In genomic region chr6:29767813-29768660, GRCm38 (mm10) we compare ENCODE assay signal across 8 mouse cellular contexts. TPM values are rescaled to one million over a fixed set of nuclear protein-coding genes. Genes with fewer than 3 reads are reported as not detected.
DNase-seq lines count a peak whose midpoint lies in the region; ATAC-seq and TF ChIP-seq lines count a peak whose summit lies in the region.

Gene Ahcyl2, plus strand, starts transcription at chr6:29768011.

- peak within 1 kb of the TSS; percentile 87 to 96 for H3K4me3 ChIP-seq in MEL (ENCODE audit: control insufficient read depth in 1 of 2, insufficient read depth in 1 of 2, low read depth in 2 of 2, low read length in 2 of 2)
- H3K4me3 ChIP-seq in cerebellum, adult 2 months (replicated peaks; ENCODE audit: insufficient read depth, low read depth, low read length) = peak within 1 kb of the TSS; percentile 98
- H3K4me3 ChIP-seq in lung, embryonic 16.5 days (ENCODE audit: low read length) = peak within 1 kb of the TSS; percentile 79

- peak; percentile 93 to 96 for ATAC-seq in hematopoietic stem cell, adult 5-6 weeks (replicated peaks in 1 of 2; ENCODE audit: insufficient read depth in 1 of 2, low FRiP score in 2 of 2, low TSS enrichment in 1 of 2, low read depth in 1 of 2, poor library complexity in 2 of 2, severe bottlenecking in 2 of 2)
- ATAC-seq in lung, embryonic 16.5 days (ENCODE audit: low read depth) = peak; percentile 99

- peaks cover 2 to 3% of the 10 kb centered on the region in 2 experiments; a peak in 2 of 4 replicates for H3K4me1 ChIP-seq in MEL (ENCODE audit: control insufficient read depth in 1 of 2, insufficient read depth in 2 of 2, low read length in 2 of 2)
- peaks cover 2% of the 10 kb centered on the region; the same call in 1 of the 2 replicates for H3K4me1 ChIP-seq in cerebellum, adult 2 months (ENCODE audit: control insufficient read depth, insufficient read depth, low read length)
- peaks cover 5% of the 10 kb centered on the region; the same call in 1 of the 2 replicates for H3K4me1 ChIP-seq in lung, embryonic 16.5 days (replicated peaks; ENCODE audit: control insufficient read depth, insufficient read depth, low read length)

- no peak for TF ChIP-seq EP300 in MEL (IDR thresholded peaks at IDR 0.05; ENCODE audit: low read depth in 1 of 2, low read length in 2 of 2)

- H3K27ac ChIP-seq in MEL (ENCODE audit: control insufficient read depth, low read depth, low read length) = peak within 1 kb of the TSS; percentile 94
- peak within 1 kb of the TSS; percentile 76 for H3K27ac ChIP-seq in cerebellum, adult 2 months (ENCODE audit: insufficient read depth, low read length)
- H3K27ac ChIP-seq in lung, embryonic 16.5 days (ENCODE audit: low read length) = peak within 1 kb of the TSS; percentile 65

- peaks cover 0 to 10% of the 10 kb centered on the region in 2 experiments; a peak in 2 of 4 replicates for H3K36me3 ChIP-seq in MEL (ENCODE audit: control insufficient read depth in 1 of 2, insufficient read depth in 2 of 2, low read length in 2 of 2)
- no peaks in the 10 kb centered on the region for H3K36me3 ChIP-seq in lung, embryonic 16.5 days (ENCODE audit: control insufficient read depth, insufficient read depth, low read length)

- TF ChIP-seq RAD21 in MEL (IDR thresholded peaks at IDR 0.05; ENCODE audit: low read depth, low read length) = no peak

- TF ChIP-seq POLR2A in MEL (IDR thresholded peaks at IDR 0.05; ENCODE audit: control insufficient read depth in 1 of 2, insufficient read depth in 1 of 2, low read depth in 1 of 2, low read length in 2 of 2, poor library complexity in 1 of 2) = peak; percentile 50 to 75
- peak; percentile 73 for TF ChIP-seq POLR2A in cerebellum, adult 2 months (IDR thresholded peaks at IDR 0.05; ENCODE audit: borderline replicate concordance, insufficient read depth, low read length)

- no peaks in the 10 kb centered on the region for H3K27me3 ChIP-seq in MEL (ENCODE audit: control insufficient read depth in 1 of 2, insufficient read depth in 2 of 2, low read length in 2 of 2)
- H3K27me3 ChIP-seq in cerebellum, adult 2 months (ENCODE audit: control insufficient read depth, insufficient read depth, low read length) = no peaks in the 10 kb centered on the region
- H3K27me3 ChIP-seq in lung, embryonic 16.5 days (ENCODE audit: control insufficient read depth, insufficient read depth, low read depth, low read length) = no peaks in the 10 kb centered on the region

- H3K9me3 ChIP-seq in MEL (replicated peaks; ENCODE audit: insufficient read depth, low read length) = no peaks in the 10 kb centered on the region
- H3K9me3 ChIP-seq in lung, embryonic 16.5 days (ENCODE audit: control insufficient read depth, low read length) = no peaks in the 10 kb centered on the region

- peak; percentile 97 for DNase-seq in MEL (ENCODE audit: low read depth, low spot score)
- peak; percentile 94 to 99 for DNase-seq in cerebellum, adult 2 months
- DNase-seq in forelimb bud, embryonic 11.5 days (ENCODE audit: low read depth, low spot score) = peak; percentile 95
- peak; percentile 79 for DNase-seq in layer of hippocampus, adult 9-10 months (ENCODE audit: low spot score)
- peak; percentile 77 for DNase-seq in ovary, postnatal 10 days (ENCODE audit: low spot score)
- peak; percentile 94 to 96 for DNase-seq in thymus, postnatal 10 days (ENCODE audit: low spot score in 2 of 2)

- peaks cover 20% of the 10 kb centered on the region for H3K79me2 ChIP-seq in MEL (ENCODE audit: control insufficient read depth, insufficient read depth, low read length, poor library complexity)

- 1% methylated on average over 58 of the region's 61 CpGs for WGBS in cerebellum, adult 2 months
- under 1% methylated on average over 56 of the region's 61 CpGs for WGBS in lung, embryonic 16.5 days

- H3K9ac ChIP-seq in MEL (ENCODE audit: control insufficient read depth, low read depth, low read length, poor library complexity, severe bottlenecking) = peak within 1 kb of the TSS; percentile 94
- H3K9ac ChIP-seq in lung, embryonic 16.5 days (ENCODE audit: low read length) = peak within 1 kb of the TSS; percentile 77

- peak within 1 kb of the TSS; percentile 82 for H3K4me2 ChIP-seq in lung, embryonic 16.5 days (ENCODE audit: low read depth, low read length)

- TF ChIP-seq CTCF in MEL (IDR thresholded peaks at IDR 0.05 in 2 of 3, conservative IDR thresholded peaks at IDR 0.05 in 1 of 3; ENCODE audit: control insufficient read depth in 1 of 3, insufficient read depth in 1 of 3, low read depth in 2 of 3, low read length in 3 of 3, poor library complexity in 1 of 3, severe bottlenecking in 1 of 3) = no peak
- no peak for TF ChIP-seq CTCF in cerebellum, adult 2 months (IDR thresholded peaks at IDR 0.05; ENCODE audit: borderline replicate concordance, insufficient read depth, low read depth, low read length)

TF ChIP-seq in MEL, 35 proteins besides CTCF, POLR2A, EP300 and RAD21:
- TF ChIP-seq ELF1 (IDR thresholded peaks at IDR 0.05; ENCODE audit: low read depth, low read length) (0 out of 2 replicates have a peak, but pooled peaks have one; percentile 48), CHD1 (IDR thresholded peaks at IDR 0.05; ENCODE audit: low read depth, low read length) (no peak; the same call in 1 of the 2 replicates), MEF2A (IDR thresholded peaks at IDR 0.05; ENCODE audit: extremely low read depth, insufficient replicate concordance, low read depth, low read length, poor library complexity, severe bottlenecking) (no peak), NELFE (IDR thresholded peaks at IDR 0.05; ENCODE audit: low read depth, low read length) (peak; percentile 77), MAX (IDR thresholded peaks at IDR 0.05; ENCODE audit: low read length) (peak; percentile 96), GATA1 (IDR thresholded peaks at IDR 0.05; ENCODE audit: low read depth, low read length) (no peak), TAL1 (IDR thresholded peaks at IDR 0.05; ENCODE audit: low read length) (no peak), SIN3A (IDR thresholded peaks at IDR 0.05; ENCODE audit: low read length) (peak; percentile 81), MYB (IDR thresholded peaks at IDR 0.05; ENCODE audit: low read depth, low read length) (no peak), HCFC1 (IDR thresholded peaks at IDR 0.05; ENCODE audit: low read depth, low read length) (peak; percentile 97), BHLHE40 (IDR thresholded peaks at IDR 0.05; ENCODE audit: borderline replicate concordance, low read depth, low read length) (peak; percentile 35; the same call in 1 of the 2 replicates), TCF12 (IDR thresholded peaks at IDR 0.05; ENCODE audit: low read depth, low read length) (peak; percentile 62), RCOR1 (IDR thresholded peaks at IDR 0.05; ENCODE audit: low read depth, low read length) (0 out of 2 replicates have a peak, but pooled peaks have one; percentile 11), ZMIZ1 (IDR thresholded peaks at IDR 0.05; ENCODE audit: low read depth, low read length) (peak; percentile 85; the same call in 1 of the 2 replicates), KAT2A (conservative IDR thresholded peaks at IDR 0.05; ENCODE audit: low read depth, low read length) (peak; percentile 65; the same call in 1 of the 2 replicates), USF2 (IDR thresholded peaks at IDR 0.05; ENCODE audit: borderline replicate concordance in 1 of 2, insufficient read depth in 1 of 2, low read depth in 1 of 2, low read length in 2 of 2) (peak; percentile 53 to 86; a peak in 3 of 4 replicates), MAZ (IDR thresholded peaks at IDR 0.05; ENCODE audit: low read depth, low read length) (peak; percentile 52; the same call in 1 of the 2 replicates), SMC3 (IDR thresholded peaks at IDR 0.05; ENCODE audit: low read depth, low read length) (no peak), MXI1 (IDR thresholded peaks at IDR 0.05; ENCODE audit: low read depth, low read length) (peak; percentile 96), ZC3H11A (IDR thresholded peaks at IDR 0.05; ENCODE audit: low read depth, low read length) (no peak), ZKSCAN1 (IDR thresholded peaks at IDR 0.05; ENCODE audit: low read depth, low read length) (no peak), E2F4 (IDR thresholded peaks at IDR 0.05; ENCODE audit: borderline replicate concordance, low read depth, low read length) (no peak), ETS1 (IDR thresholded peaks at IDR 0.05; ENCODE audit: low read depth, low read length) (0 out of 2 replicates have a peak, but pooled peaks have one; percentile 6), UBTF (IDR thresholded peaks at IDR 0.05; ENCODE audit: borderline replicate concordance, insufficient read depth, low read depth, low read length) (no peak), USF1 (IDR thresholded peaks at IDR 0.05; ENCODE audit: low read depth, low read length) (peak; percentile 97), ZNF384 (IDR thresholded peaks at IDR 0.05; ENCODE audit: low read depth, low read length) (no peak), GABPA (IDR thresholded peaks at IDR 0.05; ENCODE audit: low read depth, low read length) (no peak), CHD2 (IDR thresholded peaks at IDR 0.05; ENCODE audit: low read length) (no peak), NRF1 (IDR thresholded peaks at IDR 0.05; ENCODE audit: insufficient read depth, low read depth, low read length, poor library complexity, severe bottlenecking) (peak; percentile 76), POLR2AphosphoS5 (IDR thresholded peaks at IDR 0.05; ENCODE audit: borderline replicate concordance, low read depth, low read length) (no peak), MYC (IDR thresholded peaks at IDR 0.05; ENCODE audit: low read depth, low read length) (peak; percentile 90), JUND (IDR thresholded peaks at IDR 0.05; ENCODE audit: low read depth, low read length) (no peak), POLR2AphosphoS2 (IDR thresholded peaks at IDR 0.05; ENCODE audit: low read length) (no peak), MAFK (IDR thresholded peaks at IDR 0.05; ENCODE audit: borderline replicate concordance, low read depth, low read length) (no peak), TBP (IDR thresholded peaks at IDR 0.05; ENCODE audit: low read depth, low read length) (peak; percentile 77)

RNA-seq across cellular contexts. Expression of gene Ahcyl2, which starts in this region (rescaled TPM):
- total RNA-seq in MEL (2012; rRNA removed) = 14.5 and 17.0 TPM in 2 replicates
- 10 to 100 TPM in 1 of 2 experiments, not detected in 1; 16.9 TPM for polyA plus RNA-seq in MEL (2012; ENCODE audit: insufficient read depth in 1 of 2, insufficient read length in 2 of 2, low read depth in 1 of 2, low replicate concordance in 2 of 2, missing spikeins in 1 of 2)
- 123 and 125 TPM in 2 replicates for polyA plus RNA-seq in cerebellum, adult 2 months (2012; rRNA removed)
- 18.3 and 53.2 TPM in 2 replicates for total RNA-seq in hematopoietic stem cell, adult 5-6 weeks (2017)
- polyA plus RNA-seq in lung, embryonic 16.5 days (2015; fragmentation: Nextera tagmentation; extraction: Ambion mirVana) = 7.9 and 8.7 TPM in 2 replicates

Comparison
In these comparisons a context has a peak if more than half of its experiments do, and no peak if none do; other contexts are left out.
1. Peak in every context shown above with its lines: DNase-seq, ATAC-seq, H3K4me3 ChIP-seq and H3K27ac ChIP-seq.